Mouse (Mus musculus): ENCODE results near the gene Zic1.

Zic1 gene

GRCm38 (mm10) chr9:91365664-91366063 lies at the start of gene Zic1:
Gene Zic1, minus strand, starts transcription at chr9:91365810.
- no peak for DNase-seq

GRCm38 (mm10) chr9:91414007-91414661 lies 48.5 kb upstream of the Zic1 start:
- no peak for DNase-seq

- no peak for DNase-seq
These were observed 44.2 kb upstream of the Zic1 start for GRCm38 (mm10) chr9:91409771-91410170.

- DNase-seq: no peak
These were observed 40.7 kb upstream of the Zic1 start for GRCm38 (mm10) chr9:91406258-91406763.

GRCm38 (mm10) chr9:91405753-91406178 lies 40.2 kb upstream of the Zic1 start:
- no peak for DNase-seq

GRCm38 (mm10) chr9:91404905-91405752 lies 39.5 kb upstream of the Zic1 start:
- no peak for DNase-seq

GRCm38 (mm10) chr9:91404229-91404628 lies 38.6 kb upstream of the Zic1 start:
- DNase-seq: no peak

GRCm38 (mm10) chr9:91401471-91401870 lies 35.9 kb upstream of the Zic1 start:
- DNase-seq: no peak

GRCm38 (mm10) chr9:91400482-91401093 lies 35.0 kb upstream of the Zic1 start:
- DNase-seq: no peak

- no peak for DNase-seq
These were observed 34.4 kb upstream of the Zic1 start for GRCm38 (mm10) chr9:91399976-91400375.

- DNase-seq: no peak
These were observed 29.6 kb upstream of the Zic1 start for GRCm38 (mm10) chr9:91395066-91395772.

GRCm38 (mm10) chr9:91394211-91394646 lies 28.6 kb upstream of the Zic1 start:
- DNase-seq: no peak

GRCm38 (mm10) chr9:91393376-91394068 lies 27.9 kb upstream of the Zic1 start:
- DNase-seq: no peak

GRCm38 (mm10) chr9:91388173-91388572 lies 22.6 kb upstream of the Zic1 start:
- no peak for DNase-seq

GRCm38 (mm10) chr9:91387740-91388080 lies 22.1 kb upstream of the Zic1 start:
- no peak for DNase-seq

GRCm38 (mm10) chr9:91386891-91387739 lies 21.5 kb upstream of the Zic1 start:
- no peak for DNase-seq

- no peak for DNase-seq
These were observed 20.9 kb upstream of the Zic1 start for GRCm38 (mm10) chr9:91386502-91386890.

GRCm38 (mm10) chr9:91385561-91386430 lies 20.2 kb upstream of the Zic1 start:
- no peak for DNase-seq

- no peak for DNase-seq
These were observed 19.3 kb upstream of the Zic1 start for GRCm38 (mm10) chr9:91384693-91385560.
